Mouse (Mus musculus) hematopoietic multipotent progenitor cell, adult 10-12 weeks (in vitro differentiated cells): ENCODE results near the gene Grik5. TPM values are rescaled to one million over a fixed set of nuclear protein-coding genes. Genes with fewer than 3 reads are reported as not detected.

Experiments used
- polyA plus RNA-seq: library from polyadenylated mRNA; stranded (reverse); fragments of >175 nt; gene quantifications from 2 replicates; pipeline ENCODE4 v1.2.3, GENCODE M21; 2012; ENCODE audit warnings: low replicate concordance

Grik5 gene
- 7.5 and 16.2 TPM in 2 replicates for polyA plus RNA-seq

DNA sequence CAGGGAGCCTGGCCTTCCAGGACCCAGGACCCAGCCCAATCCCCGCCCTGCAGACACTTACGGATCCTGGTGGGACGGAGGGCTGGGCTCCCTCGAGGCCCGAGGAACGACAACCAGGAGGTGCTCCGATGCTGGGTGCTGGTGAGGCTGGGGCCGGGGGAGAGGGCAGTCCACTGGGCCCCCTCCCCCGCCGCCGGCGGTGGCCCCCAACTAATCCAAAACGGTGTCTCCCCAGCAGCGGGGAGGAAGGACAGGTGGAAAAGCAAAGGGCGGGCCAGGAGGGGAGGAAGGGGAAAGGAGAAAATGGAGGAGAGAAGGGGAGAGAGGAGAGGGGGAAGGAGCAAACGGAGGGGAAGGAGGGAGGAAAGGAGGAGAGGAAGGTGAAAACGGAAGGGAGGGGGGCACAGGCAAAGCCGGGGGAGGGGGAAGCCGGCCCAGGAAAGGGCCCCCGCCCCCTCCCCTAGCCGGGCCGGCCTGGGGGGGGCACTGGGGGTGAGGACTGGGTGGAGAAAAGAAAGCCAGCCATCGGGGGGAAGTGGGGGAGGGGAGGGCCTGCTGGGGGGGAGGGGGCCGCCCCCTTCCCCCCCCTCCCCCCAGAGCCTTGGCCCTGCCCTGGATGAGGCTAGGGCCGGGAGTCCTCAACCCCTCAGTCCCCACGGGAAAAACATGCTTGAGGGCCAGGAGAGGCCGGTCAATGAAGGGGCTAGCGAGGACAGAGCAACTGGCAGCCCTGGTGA, at the start of gene Grik5, which contains the start of gene Zfp574:
TSS of gene Grik5 (minus strand) at position 368 of the 737 bp plus-strand sequence.
TSS of gene Zfp574 (plus strand) at position 589 of the 737 bp plus-strand sequence.

DNA sequence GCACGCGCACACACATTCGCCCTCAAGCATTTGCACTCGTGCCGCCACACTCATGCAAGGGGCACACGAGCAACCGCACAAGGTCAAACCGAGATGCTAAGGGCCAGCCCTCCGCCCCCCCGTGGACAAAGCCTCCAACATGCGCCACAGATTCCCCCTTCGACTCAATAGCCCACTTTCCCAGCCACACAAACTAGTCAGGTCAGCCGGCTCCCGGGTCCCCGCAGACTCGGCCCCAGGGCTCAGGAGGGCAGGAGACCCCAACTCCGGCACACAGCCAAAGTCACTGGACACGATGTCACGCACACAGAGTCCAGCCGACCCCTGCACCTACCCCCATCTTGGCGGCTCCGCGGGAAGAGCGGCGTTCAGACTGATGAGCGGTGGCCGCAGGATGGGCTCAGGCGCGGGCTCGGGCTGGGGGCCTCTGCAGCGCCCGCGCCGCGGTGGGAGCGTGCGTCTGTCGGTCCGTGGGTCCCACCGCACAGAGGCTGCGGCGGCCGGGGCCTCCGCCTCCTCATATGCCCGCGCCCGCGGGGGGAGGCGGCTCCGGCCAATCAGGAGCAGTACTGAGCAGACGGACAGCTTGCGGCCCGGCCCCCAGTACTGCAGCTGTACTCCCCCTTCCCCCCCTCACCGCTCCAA, 66.6 kb downstream of the Grik5 start, which contains the start of gene Atp1a3:
TSS of gene Atp1a3 (minus strand) at position 538 of the 645 bp plus-strand sequence.

DNA sequence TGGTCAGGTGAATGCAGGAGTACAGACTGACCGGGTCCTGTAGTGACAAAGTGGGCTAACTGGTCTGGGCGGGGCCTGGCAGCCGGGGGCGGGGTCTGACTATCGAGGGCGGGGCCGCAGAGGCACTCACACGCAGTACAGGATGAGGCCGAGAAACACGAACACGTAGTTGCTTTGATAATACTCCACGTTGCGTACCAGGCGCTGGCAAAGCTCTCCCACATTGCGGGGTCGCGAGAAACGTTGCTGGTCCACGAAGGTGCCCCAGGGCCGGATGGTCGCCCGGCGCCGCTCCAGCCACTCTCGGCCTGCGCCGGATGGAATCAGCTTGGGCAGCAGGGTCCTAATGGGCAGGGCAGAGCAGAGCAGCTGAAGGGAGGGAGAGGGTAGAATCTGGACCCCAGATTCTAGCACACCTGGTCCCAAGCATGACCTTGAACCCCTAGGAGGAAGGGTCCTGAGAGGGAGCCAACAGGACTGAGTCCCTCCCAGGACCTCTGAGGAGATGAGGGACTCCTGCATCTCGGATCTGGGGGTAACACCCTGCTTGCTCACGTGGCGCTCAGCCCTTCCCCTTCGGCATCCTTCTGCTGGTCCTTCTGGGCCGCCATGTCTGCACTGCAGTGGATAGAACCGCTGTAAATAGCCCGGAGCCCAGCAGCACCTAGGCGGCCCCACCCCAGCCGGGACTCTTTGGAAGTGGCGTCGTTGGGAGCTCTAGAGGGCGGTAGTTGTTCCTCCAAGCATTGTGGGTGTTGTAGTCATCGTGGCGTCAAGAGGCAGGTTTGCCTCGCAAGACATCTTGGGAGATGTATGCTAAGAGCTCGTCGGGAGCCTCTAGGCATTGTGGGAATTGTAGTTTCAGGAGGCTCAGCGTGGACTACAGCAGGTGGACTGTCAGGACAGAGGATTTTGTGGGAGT, 99.9 kb downstream of the Grik5 start, which contains the start of gene Rabac1:
TSS of gene Rabac1 (minus strand) at position 783 of the 922 bp plus-strand sequence.

Other genes starting within 250 kb of the Grik5 start
- gene Gm9844, start 210.1 kb downstream of the Grik5 start, polyA plus RNA-seq: 29.7 and 64.5 TPM in 2 replicates
- gene Lypd4, start 202.4 kb downstream of the Grik5 start, polyA plus RNA-seq: not detected in 2 replicates
- not detected in 2 replicates for gene Dmrtc2, start 202.3 kb downstream of the Grik5 start, polyA plus RNA-seq
- 2,483 and 3,423 TPM in 2 replicates for gene Rps19, start 188.0 kb downstream of the Grik5 start, polyA plus RNA-seq
- gene Cd79a, start 175.0 kb downstream of the Grik5 start, polyA plus RNA-seq: 785 and 2,403 TPM in 2 replicates
- gene Arhgef1, start 169.4 kb downstream of the Grik5 start, polyA plus RNA-seq: 1,525 and 2,253 TPM in 2 replicates
- 0.17 TPM in 1 of 2 replicates, not detected in the other for gene Gm4881, start 127.9 kb downstream of the Grik5 start, polyA plus RNA-seq
- 384 and 783 TPM in 2 replicates for gene Rabac1, start 99.6 kb downstream of the Grik5 start, polyA plus RNA-seq
- gene Atp1a3, start 66.4 kb downstream of the Grik5 start, polyA plus RNA-seq: 50.1 and 135 TPM in 2 replicates
- gene Zfp574, start 221 bp upstream of the Grik5 start, polyA plus RNA-seq: 46.0 and 87.0 TPM in 2 replicates
- gene Pou2f2, start 107.4 kb upstream of the Grik5 start, polyA plus RNA-seq: 393 and 487 TPM in 2 replicates
- gene Dedd2, start 148.3 kb upstream of the Grik5 start, polyA plus RNA-seq: 86.8 and 170 TPM in 2 replicates
- gene Zfp526, start 149.1 kb upstream of the Grik5 start, polyA plus RNA-seq: 19.3 and 28.6 TPM in 2 replicates
- 120 and 195 TPM in 2 replicates for gene Gsk3a, start 165.5 kb upstream of the Grik5 start, polyA plus RNA-seq
- gene Erf, start 178.4 kb upstream of the Grik5 start, polyA plus RNA-seq: 56.1 and 93.1 TPM in 2 replicates
- 539 and 737 TPM in 2 replicates for gene Cic, start 195.4 kb upstream of the Grik5 start, polyA plus RNA-seq
- 45.5 and 59.6 TPM in 2 replicates for gene Pafah1b3, start 225.6 kb upstream of the Grik5 start, polyA plus RNA-seq
- 0.18 TPM in 1 of 2 replicates, not detected in the other for gene Prr19, start 229.1 kb upstream of the Grik5 start, polyA plus RNA-seq
- 0.31 TPM in 1 of 2 replicates, not detected in the other for gene Tmem145, start 233.8 kb upstream of the Grik5 start, polyA plus RNA-seq
- gene Megf8, start 244.8 kb upstream of the Grik5 start, polyA plus RNA-seq: 3.7 and 7.4 TPM in 2 replicates